Mouse (Mus musculus) stomach, postnatal 0 days (tissue): ENCODE data around the gene Kirrel3. TPM values are rescaled to one million over a fixed set of nuclear protein-coding genes. Genes with fewer than 3 reads are reported as not detected.
A peak's percentile ranks its signal among the peaks of the same experiment; 100 is the strongest.

ENCODE experiments used
- ATAC-seq: fragments of 200-750 bp; cut with Nextera tagmentation; 2 replicates; pipeline ENCODE4 v1.8.0; 2017; ENCODE audit not compliant: low FRiP score, low TSS enrichment
- DNase-seq: peaks from one replicate; pipeline ENCODE4 v3.0.0-alpha.2; 2016; ENCODE audit warnings: low spot score
- H3K27ac ChIP-seq: fragments of 300-500 bp; sonication (generic); replicated peaks from 2 replicates; pipeline ENCODE4 v1.5.1; 2014; ENCODE audit warnings: mild to moderate bottlenecking, control low read depth
- H3K27me3 ChIP-seq: fragments of 300-500 bp; sonication (generic); 2 replicates; pipeline ENCODE4 v1.6.1; 2014; ENCODE audit warnings: low read length; ENCODE audit not compliant: control insufficient read depth, insufficient read depth
- H3K36me3 ChIP-seq: fragments of 300-500 bp; sonication (generic); 2 replicates; pipeline ENCODE4 v1.6.1; 2014; ENCODE audit warnings: low read length, mixed read lengths; ENCODE audit not compliant: control insufficient read depth, insufficient read depth
- H3K4me1 ChIP-seq: fragments of 300-500 bp; sonication (generic); replicated peaks from 2 replicates; pipeline ENCODE4 v1.6.1; 2014; ENCODE audit warnings: antibody characterized with exemption; ENCODE audit not compliant: control insufficient read depth, insufficient read depth
- H3K4me2 ChIP-seq: fragments of 300-500 bp; sonication (generic); replicated peaks from 2 replicates; pipeline ENCODE4 v1.6.1; 2014; ENCODE audit warnings: low read depth, mild to moderate bottlenecking, control low read depth, moderate library complexity
- H3K4me3 ChIP-seq: fragments of 300-500 bp; sonication (generic); 2 replicates; pipeline ENCODE4 v1.5.1; 2014; ENCODE audit warnings: low read depth, low read length, control low read depth
- H3K9ac ChIP-seq: fragments of 300-500 bp; sonication (generic); 2 replicates; pipeline ENCODE4 v1.6.1; 2014; ENCODE audit warnings: mild to moderate bottlenecking, low read length, control low read depth, mixed read lengths
- H3K9me3 ChIP-seq: fragments of 300-500 bp; sonication (generic); 2 replicates; pipeline ENCODE4 v1.6.1; 2016; ENCODE audit warnings: low read length; ENCODE audit not compliant: control insufficient read depth
- CTCF ChIP-seq: IDR thresholded peaks from 2 replicates; pipeline ENCODE4 v1.5.1; 2016; ENCODE audit warnings: antibody characterized with exemption, low read depth, mild to moderate bottlenecking, moderate library complexity
- EP300 ChIP-seq: optimal IDR thresholded peaks from 2 replicates; pipeline ENCODE3; 2016; ENCODE audit warnings: antibody characterized with exemption
- WGBS: fragments of 180-500 bp; shearing (Covaris S2); extraction: QIAGEN DNeasy Blood & Tissue Kit; methylation state at CpG from one replicate; pipeline ENCODE4 v1.1.7; 2014; 5-methylcytosine and 5-hydroxymethylcytosine counted together
- polyA plus RNA-seq: library from polyadenylated mRNA; unstranded; fragments of >200 nt; fragmentation: Nextera tagmentation; extraction: Ambion mirVana; gene quantifications from 2 replicates; pipeline ENCODE4 v1.2.1, GENCODE M21; 2015

Kirrel3 gene
- polyA plus RNA-seq, 1 experiment from 2014 or later, result 1.4 TPM

DNA sequence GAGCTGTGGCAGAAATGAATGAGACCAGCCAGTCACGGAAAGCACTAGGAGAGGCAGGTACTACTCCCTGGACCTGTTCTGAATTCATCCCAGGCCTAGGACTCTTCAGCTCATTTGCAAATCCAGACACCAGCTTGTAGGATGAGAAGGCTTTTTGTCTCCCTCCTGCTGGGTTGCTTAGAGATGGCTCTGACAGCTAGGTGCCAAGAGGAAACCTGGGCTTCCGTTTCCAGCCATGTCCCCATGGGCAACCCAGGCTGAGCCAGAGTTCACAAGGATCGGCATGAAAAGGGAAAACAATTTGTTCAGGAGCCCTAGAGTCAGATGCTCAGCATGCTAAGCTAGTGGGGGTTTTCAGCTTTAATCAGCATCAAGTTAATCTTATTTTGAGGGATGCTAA lies 166.6 kb downstream of the Kirrel3 start:
- Histone ChIP-seq H3K4me1 (no peaks in the 10 kb centered on the region), H3K27ac (no peak overlapping the region), H3K9me3 (no peaks in the 10 kb centered on the region), H3K27me3 (no peaks in the 10 kb centered on the region), H3K4me2 (no peak overlapping the region), H3K4me3 (no peak overlapping the region), H3K9ac (no peak overlapping the region), H3K36me3 (no peaks in the 10 kb centered on the region)
- DNase-seq (no peak), ATAC-seq (no peak)
- 67% methylated on average over 3 of the region's 3 CpGs for WGBS
- no peak for TF ChIP-seq EP300
- TF ChIP-seq CTCF, result no peak

DNA sequence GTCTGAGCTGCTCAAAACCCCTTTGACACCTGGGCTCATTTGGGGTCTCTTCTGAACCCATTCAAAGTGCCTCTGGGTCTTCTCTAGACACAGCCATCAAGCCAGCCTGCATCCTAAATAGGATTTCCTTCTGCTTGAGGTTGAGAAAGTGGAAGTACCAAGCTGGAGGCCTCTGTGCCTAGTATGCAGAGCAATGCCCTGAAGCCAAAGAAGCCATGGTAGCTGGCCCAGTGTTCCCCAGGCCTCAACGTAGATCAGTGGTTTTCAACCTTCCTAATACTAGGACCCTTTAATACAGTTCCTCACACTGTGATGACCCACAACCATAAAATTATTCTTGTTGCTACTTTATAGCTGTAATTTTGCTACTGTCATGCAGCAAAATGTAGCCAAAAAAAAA lies 167.4 kb downstream of the Kirrel3 start:
- no peak for TF ChIP-seq EP300
- TF ChIP-seq CTCF, result no peak
- ATAC-seq, result no peak

DNA sequence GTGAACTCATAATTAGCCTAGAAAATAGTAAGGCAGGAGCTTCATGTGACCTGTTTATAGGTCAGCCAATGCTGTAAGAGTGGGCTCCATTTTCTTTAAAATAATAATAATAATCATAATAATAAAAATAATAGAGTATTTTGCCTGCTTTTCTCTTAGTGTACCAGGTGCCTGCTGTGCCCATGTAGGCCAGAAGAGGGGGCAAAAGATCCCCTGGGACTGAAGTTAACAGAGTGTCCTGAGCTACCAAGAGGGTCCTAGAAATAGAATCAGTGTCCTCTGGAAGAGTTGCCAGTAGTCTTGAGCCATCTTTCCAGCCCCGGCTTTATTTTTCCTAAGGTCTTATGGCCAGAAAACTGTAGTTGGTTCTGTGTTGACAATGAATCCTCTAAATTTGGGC lies 174.9 kb downstream of the Kirrel3 start:
- DNase-seq (peak; percentile 23), ATAC-seq (no peak)
- Histone ChIP-seq H3K36me3 (no peaks in the 10 kb centered on the region), H3K27ac (no peak overlapping the region), H3K27me3 (no peaks in the 10 kb centered on the region), H3K4me2 (no peak overlapping the region), H3K9ac (no peak overlapping the region), H3K9me3 (no peaks in the 10 kb centered on the region), H3K4me1 (no peaks in the 10 kb centered on the region), H3K4me3 (no peak overlapping the region)
- TF ChIP-seq CTCF (peak; percentile 63), EP300 (no peak)
- WGBS, result 70% methylated on average over 1 of the region's 1 CpGs

More for the DNA sequence above, 167.4 kb downstream of the Kirrel3 start:
- Histone ChIP-seq H3K4me3 (no peak overlapping the region), H3K36me3 (no peaks in the 10 kb centered on the region), H3K4me1 (no peaks in the 10 kb centered on the region), H3K27ac (no peak overlapping the region), H3K9ac (no peak overlapping the region), H3K9me3 (no peaks in the 10 kb centered on the region), H3K4me2 (no peak overlapping the region), H3K27me3 (no peaks in the 10 kb centered on the region)
- no peak for DNase-seq
- 96% methylated on average over 1 of the region's 1 CpGs for WGBS

DNA sequence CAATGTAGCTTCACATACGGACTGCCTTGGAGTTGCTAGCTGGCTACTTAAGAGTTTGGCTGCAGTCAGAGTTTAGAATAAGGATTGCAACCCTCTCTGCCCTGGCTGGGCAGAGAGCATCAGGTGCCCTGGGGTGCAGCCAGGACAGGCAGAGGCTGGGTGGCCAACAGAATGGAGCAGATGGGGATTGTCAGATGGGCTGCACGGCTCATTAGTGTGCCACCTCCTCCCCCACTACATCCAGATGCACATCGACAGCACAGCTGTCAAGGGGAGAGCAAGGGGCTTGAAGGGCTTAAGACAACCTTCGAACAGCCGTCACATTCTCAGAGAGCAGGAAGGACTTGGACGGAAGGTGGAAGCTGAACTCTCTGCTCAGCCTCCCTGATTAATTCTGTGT lies 177.7 kb downstream of the Kirrel3 start:
- DNase-seq (no peak), ATAC-seq (no peak)
- WGBS, result 56% methylated on average over 6 of the region's 6 CpGs

DNA sequence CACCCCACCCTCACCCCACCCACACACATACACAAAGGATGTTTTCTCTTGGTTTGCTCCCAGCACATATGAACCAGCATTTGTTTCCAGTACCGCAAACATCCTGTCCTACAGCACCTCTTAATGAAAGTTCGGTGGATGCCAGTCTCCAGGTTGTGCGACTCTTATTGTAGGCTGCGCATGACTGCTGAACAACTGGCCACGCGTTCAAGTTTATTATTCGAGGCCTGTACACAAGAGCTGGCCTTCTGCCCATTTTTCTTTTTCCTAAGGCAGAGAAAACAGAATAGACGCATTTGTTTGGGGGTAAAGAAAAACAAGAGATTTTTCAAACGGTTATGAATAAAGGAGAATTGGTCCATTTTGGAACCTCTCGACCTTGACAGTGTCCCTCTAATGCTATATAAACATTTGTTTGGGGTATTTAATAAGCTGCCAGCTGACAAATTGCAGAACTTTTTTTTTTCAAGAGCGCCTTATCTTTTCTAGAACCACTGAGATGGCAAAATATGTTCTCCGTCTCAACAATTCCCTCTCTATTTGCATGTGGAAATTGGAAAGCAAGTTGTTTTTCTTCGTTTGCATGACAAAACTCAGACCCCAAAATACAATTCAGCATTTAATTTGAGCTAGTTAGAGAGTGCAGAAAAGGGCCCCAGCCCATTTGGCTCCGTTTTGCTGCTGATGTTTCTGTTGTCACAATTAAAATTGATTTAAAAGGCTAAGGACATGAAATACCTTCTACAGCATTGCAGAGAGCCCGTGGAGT lies 179.9 kb downstream of the Kirrel3 start:
- TF ChIP-seq EP300 (no peak), CTCF (no peak)
- ATAC-seq (no peak), DNase-seq (no peak)
- Histone ChIP-seq H3K4me2 (no peak overlapping the region), H3K4me3 (no peak overlapping the region), H3K27me3 (no peaks in the 10 kb centered on the region), H3K9ac (no peak overlapping the region), H3K4me1 (no peaks in the 10 kb centered on the region), H3K9me3 (no peaks in the 10 kb centered on the region), H3K36me3 (no peaks in the 10 kb centered on the region), H3K27ac (no peak overlapping the region)
- WGBS, result 71% methylated on average over 15 of the region's 15 CpGs

More for the DNA sequence above, 177.7 kb downstream of the Kirrel3 start:
- Histone ChIP-seq H3K27ac (no peak overlapping the region), H3K36me3 (no peaks in the 10 kb centered on the region), H3K4me1 (no peaks in the 10 kb centered on the region), H3K27me3 (no peaks in the 10 kb centered on the region), H3K4me3 (no peak overlapping the region), H3K9me3 (no peaks in the 10 kb centered on the region), H3K4me2 (no peak overlapping the region), H3K9ac (no peak overlapping the region)
- TF ChIP-seq EP300, result no peak
- no peak for TF ChIP-seq CTCF

DNA sequence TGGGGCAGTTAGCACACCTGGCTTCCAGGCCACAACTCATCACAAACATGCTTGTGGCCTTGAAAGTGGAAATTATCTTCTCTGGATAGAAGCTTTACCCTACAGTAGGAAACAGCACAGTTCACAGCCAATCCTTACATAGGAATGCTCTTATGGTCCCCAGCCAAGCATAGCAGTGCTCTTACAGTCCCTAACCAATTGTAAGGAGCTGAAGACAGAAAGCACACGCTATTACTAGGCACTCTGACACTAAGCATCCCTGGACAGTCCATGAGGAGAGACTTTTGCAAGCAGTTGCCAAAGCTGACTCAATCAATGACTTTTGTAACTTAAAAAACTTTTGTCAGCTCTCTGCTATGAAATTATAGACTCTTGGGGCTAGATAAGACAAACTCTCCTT lies 181.5 kb downstream of the Kirrel3 start:
- H3K9me3 ChIP-seq, result no peaks in the 10 kb centered on the region
- H3K4me2 ChIP-seq, result no peak overlapping the region
- H3K27ac ChIP-seq, result no peak overlapping the region
- no peak overlapping the region for H3K4me3 ChIP-seq
- TF ChIP-seq EP300, result no peak
- TF ChIP-seq CTCF, result no peak
- H3K9ac ChIP-seq, result no peak overlapping the region
- H3K27me3 ChIP-seq, result no peaks in the 10 kb centered on the region
- WGBS, result 64% methylated on average over 1 of the region's 1 CpGs
- ATAC-seq, result no peak
- no peaks in the 10 kb centered on the region for H3K36me3 ChIP-seq
- no peak for DNase-seq
- no peaks in the 10 kb centered on the region for H3K4me1 ChIP-seq
